Mouse (Mus musculus) adrenal gland, adult (tissue): ENCODE results near the gene Bap1.

ENCODE experiments used
- DNase-seq, 2 experiments: peaks; one replicate each; pipeline ENCODE4 v3.0.0; 2022 to 2023; ENCODE audit warnings: low spot score in 1 of 2; ENCODE audit not compliant: inconsistent age in 2 of 2

Gene Bap1

DNA sequence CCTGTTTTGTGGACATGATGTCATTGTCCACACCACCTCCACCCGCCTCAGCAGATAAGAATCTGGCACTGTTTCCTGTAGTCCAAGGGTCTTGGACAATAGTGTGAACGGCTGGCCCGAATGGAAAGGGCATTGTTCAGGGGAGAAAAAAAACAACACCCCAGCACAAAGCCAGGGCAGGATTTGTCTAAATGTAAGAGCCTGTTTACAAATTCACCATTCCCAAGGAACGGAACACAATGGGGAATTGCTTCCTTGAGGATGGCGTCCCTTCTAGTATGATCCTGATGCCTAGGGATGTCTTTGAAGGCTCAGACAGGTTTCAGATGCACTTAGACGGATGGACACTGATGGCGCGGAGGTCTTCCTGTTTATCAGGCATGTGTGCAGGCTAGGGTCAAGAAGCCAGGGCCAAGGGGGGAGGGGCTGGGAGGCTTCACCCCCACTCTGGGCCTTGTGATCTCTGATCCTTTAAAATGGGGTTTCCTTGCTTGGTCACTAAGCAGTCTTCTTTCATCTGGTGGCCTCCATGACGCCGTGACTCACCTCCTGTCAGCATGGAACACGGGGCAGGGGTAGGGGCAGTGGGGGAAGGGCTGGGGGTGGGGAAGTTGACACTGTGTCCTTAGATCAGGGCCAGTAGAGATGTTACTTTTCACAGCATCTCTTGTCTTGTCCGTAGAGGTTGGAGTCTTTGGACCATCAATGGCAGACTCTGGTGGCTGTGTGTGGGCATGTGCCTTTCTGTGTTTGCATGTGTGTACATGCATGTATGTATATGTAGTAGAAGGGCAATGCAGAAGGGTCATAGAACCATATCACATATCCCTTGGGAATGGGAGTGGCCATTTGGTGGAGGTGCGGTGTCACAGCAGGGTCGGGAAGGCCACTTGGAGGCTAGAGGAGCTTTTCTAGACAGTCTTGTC lies 17.9 kb upstream of the Bap1 start:
- peak; percentile 42 to 71 for DNase-seq

DNA sequence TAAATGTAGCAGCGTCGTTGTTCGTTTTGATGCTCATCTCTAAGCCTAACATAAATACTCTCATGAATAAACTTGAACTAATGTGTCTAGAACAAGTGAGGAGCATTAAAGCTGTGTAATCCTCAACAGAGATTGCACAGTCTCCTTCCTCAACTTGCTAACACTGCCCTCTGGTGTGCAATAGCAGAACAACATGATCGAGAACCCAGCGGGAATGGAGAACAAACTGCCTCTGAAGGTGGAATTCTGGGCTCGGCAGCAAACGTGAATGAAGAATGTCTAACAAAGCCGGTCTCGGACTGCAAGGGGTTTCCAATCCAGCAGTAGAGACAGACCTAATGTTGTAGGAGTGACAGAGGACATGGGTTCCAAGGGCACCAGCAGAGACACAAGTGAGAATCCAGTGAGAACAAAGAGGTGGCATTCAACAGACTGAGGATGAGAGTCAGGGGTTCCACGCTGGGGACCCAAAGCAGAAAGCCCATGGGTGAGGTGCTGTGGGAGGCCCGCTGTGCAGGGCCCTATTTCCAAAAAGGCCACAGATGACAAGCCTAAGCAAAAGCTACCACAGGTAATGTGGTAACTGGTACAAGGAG lies 17.2 kb upstream of the Bap1 start:
- DNase-seq, result peak; percentile 73 to 93

DNA sequence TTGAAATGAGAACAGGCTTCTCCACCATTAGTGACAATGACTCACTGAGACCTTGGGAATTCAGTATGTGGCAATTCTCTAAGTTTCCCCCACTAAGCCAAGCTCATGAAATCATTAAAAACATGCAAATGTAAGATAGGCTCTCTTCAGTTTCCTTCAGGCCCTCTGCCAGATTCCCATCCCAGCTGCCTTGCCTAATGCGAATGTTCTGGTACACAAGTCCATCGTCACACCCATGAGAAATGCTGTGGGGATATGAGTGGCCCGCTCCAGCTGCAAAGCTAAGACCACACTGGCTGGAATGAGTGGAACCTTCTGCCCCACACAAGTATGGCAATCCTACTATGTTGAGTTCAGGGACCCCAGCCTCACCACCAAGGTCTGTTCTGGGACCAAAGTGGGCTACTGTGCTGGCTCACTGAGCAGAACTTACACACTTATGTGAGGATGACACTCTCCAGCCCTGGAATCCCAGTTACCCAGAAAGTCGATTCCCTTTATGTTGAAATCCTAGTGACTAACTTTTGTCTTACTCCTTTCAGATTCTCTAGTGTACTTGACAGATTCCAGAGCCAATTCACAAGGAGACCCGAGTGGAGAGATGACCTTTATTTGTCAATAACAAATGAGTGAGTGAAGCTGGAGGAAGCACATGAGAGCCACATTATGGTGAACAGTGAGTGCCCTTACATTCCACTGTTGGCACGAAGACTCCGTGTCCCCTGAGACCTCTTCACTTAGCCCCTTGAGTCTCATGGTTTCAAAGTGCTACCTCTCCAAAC lies 14.0 kb upstream of the Bap1 start:
- peak; percentile 45 to 83 for DNase-seq

DNA sequence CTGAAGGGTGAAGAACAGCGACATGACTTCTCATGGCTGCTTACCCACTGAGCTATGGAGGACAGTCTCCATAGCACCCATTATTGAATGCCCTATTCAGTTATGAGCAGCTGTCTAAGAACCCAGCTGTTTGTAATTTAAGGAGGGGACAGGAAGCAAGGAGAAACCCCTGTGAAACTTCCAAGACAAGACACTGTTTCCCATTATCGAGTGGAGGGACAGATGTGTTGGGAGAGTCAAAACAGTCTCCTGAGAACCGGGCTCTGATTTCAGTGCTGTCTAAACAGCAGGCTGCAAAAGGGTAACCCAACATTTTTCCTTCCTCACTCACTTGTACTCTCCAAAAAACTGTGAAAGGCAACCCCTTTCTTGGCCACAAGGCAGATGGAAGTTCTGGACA lies 10.7 kb upstream of the Bap1 start:
- DNase-seq, result no peak

DNA sequence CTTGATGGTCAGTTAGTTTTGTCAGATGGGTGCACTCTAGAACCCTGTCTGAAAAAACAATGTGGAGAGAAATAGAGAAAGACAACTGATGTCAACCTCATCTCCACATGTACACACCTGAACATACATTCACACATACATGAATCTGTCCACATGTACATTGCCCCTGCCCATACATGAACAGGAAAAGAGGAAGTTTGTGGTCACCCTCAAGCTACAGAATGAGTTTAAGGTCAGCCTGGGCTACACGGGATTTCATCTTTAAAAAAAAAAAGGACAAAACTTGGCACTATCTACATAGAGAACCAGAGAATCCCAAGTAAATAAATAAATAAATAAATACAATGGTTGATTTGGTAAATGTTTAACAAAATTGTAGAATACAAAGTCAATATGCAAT lies 6.5 kb upstream of the Bap1 start:
- no peak for DNase-seq

DNA sequence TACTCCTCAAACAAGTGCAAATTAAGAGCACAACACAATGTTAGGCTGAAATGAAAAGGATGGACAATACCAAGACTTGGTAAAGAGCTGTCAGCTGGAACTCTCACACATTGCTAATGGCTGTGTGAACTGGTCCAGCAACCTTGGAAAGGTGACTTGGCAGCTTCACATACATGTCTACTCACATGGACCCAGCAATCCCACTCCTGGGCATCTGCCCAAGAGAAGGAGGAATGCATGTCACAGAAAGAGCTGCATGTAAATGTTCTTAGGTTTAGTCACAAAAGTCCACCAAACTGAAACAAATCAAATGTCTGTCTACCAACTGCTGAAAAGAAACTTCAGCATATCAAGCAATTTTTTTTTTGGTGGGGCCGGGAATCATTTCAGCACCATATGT lies 5.3 kb upstream of the Bap1 start:
- DNase-seq, result no peak

DNA sequence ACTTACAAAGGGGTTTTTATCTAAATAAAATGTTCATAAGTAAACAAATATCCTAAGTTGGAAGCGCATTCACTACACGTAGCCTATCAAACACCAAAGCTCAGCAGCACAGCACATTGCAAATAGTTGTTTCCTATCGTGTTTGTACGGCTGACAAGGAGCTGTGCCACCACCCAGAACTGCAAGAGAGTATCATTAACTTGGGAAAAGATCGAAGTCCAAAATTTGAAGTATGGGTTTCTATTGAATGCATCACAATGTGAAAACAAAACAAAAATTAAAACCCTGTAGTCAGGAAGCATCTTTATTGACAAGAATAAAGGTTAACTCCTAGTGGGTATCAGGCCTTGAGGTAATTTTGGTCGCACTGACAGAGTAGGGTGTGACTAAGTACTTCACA lies 2.9 kb upstream of the Bap1 start:
- DNase-seq, result no peak

DNA sequence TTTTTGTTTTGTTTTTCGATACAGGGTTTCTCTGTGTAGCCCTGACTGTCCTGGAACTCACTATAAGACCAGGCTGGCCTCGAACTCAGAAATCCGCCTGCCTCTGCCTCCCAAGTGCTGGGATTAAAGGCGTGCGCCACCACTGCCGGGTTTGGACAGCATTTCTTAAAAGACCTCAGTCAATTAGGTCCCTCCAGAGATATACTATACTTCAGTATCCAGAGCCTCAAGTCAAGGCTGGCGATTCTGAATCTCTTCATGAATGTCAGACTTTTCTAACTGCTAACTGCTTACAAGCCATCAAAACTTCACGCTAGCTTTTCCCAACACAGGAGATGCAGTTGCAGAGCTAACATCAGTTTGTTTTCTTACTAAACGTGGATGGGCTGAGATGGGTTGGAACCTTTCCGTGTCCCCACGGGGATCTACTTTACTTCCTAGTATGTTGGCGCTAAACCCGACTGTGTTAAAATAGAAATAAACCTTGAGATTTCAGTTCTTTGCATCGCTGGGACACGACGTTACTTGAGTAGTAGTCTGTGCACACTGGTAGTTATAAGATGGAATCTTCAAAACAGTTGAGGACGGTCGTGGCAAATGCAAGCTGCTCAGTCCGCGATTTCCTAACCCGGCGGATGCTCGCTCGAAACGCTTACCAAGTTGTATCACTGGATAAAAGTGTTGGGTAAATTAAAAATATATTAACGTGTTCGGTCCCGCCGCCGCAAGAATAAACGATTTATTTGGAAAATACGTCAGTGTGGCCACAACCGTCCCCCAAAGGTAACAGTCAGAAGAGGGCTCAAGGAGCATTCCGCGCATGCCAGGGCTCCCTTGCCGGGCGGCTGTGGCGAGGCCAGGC lies 797 bp upstream of the Bap1 start:
- no peak for DNase-seq

DNA sequence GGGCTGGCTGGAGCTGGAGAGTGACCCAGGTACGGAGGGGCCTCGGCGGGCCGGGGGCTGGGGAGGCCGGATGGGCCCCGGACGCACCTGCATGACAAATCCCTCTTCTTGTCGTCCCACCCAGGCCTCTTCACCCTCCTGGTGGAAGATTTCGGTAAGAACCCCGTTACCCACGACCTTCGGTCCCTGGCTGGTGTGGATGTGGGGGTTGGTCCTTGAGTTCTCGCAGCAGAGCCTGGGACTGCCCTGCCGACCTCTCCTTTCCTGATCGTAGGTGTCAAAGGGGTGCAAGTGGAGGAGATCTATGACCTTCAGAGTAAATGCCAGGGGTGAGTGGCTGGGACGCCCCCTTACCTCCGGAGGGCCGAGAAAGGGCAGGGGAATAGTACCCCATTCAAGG lies 376 bp downstream of the Bap1 start:
- no peak for DNase-seq

DNA sequence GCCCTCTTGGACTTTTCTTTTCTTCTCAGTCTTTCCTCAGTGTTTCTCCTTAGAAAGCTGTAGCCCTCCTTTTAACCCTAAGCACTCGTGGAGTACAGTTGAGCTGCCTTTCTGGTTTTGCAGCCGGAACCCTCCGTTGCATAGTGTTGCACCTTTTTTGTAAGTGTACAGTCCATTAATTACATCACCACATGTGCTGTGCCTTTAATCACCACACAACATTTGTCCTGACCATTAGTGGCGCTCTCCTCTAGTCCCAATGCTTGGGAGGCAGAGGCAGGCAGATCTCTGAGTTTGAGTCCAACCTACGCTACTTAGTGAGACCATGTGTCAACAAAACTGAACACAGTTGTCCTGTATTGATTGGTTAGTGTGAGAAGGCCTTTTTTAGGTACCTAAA lies 841 bp downstream of the Bap1 start:
- DNase-seq, result no peak

DNA sequence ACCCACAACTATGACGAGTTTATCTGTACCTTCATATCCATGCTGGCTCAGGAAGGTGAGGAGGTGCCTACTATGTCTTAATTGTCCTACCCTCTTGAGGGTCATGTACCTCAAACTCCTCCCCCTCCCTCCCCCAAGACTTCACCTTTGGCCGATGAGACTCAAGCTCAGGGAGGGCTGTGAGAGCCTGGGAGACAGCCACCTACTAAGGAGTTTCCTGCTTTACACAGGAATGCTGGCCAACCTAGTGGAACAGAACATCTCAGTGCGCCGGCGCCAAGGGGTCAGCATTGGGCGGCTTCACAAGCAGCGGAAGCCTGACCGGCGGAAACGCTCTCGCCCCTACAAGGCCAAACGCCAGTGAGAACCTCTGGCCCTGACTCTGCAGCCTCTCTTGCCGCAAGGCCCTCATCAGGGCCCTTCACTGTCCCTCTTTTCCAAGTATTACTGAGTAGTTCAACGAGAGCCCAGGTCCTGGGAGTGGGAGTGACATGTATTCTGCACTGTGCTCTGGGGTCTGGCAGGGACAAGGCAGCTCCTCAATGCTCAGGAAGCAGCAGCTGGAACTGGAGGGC lies 7.3 kb downstream of the Bap1 start:
- DNase-seq, result no peak

DNA sequence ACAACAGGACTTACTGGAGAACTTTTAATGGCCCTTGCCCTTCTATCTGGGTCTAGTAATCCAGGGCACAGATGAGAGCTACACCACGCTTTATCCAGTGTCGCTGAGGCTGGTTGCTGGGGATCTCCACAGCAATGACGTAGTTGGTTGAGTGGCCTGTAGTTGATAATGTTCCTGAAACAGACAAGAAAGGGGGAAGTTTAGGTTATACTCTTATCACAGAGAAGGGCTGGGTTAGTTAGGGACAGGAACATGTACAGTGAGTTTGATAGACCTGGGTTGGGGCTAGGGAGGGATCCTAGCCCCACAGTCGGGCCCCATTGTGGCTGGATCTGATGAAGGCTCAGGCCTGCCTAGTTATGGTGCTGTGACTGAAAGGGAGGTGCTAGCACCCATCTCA lies 9.1 kb downstream of the Bap1 start:
- no peak for DNase-seq

DNA sequence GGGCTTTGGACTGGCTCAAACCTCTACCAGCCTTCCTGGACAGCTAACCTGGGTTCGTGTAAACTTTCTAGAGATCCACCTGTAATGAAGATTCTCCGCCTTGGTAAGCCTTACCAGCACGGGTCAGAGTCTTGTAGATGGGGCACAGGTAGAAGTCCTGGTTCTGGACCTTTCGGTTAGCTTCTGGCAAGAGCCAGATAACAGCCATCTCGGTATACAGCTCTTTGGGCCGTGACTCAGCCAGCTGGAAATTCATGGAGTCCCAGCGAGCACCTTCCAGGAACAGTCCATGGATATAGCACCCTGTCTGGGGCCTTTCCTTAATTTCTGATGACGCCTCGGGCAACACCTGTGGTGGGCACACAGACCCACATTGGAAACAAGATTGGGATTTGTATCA lies 9.7 kb downstream of the Bap1 start:
- DNase-seq, result no peak

DNA sequence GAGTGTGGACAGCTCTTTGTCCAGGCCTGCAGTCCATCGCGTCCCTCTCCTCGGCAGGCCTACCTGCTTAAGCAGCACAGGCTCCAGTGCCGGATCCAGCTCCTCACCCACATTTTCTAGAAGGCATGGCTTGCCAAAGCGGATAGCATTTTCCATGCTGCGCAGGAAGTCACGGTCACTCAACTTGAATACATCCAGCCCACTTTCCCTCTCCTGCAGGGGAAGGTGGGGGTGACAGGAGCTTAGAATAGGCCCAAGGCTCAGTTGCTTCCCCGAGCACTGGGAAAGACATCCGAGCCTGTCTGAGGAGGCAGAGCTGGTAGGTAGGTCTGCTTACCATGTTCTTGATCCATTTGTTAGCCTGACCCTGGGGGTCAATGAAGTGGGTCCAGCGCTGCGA lies 16.4 kb downstream of the Bap1 start:
- DNase-seq, result no peak

DNA sequence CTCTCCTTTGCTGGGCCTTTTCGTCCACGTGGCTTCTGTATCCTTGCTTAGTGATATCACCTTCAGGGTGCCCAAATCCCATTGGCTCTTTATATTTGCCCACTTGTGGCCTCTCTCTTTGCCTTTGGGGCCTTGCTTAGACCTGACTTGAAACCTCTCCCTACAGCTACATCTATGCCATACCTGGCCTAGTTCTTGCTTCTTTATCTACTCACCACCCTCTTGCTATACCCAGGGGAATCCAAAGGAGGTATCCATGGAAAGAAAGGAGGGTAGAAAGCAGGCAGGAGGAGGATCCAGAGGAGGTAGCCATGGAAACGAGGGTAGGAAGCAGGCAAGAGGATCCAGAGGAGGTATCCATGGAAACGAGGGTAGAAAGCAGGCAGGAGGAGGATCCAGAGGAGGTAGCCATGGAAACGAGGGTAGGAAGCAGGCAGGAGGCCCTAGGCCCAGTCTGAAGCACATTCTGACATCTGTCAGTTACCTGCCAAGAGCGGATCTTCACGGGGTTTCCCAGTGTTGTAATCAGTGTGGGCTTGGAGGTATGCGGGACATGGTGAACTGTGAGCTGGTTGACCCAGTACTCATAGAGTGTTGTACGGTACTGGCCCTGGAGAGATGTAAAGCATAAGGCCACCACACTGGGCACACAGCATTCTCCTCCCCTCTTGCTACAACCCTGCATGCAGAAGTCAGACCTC lies 17.2 kb downstream of the Bap1 start:
- DNase-seq, result no peak

DNA sequence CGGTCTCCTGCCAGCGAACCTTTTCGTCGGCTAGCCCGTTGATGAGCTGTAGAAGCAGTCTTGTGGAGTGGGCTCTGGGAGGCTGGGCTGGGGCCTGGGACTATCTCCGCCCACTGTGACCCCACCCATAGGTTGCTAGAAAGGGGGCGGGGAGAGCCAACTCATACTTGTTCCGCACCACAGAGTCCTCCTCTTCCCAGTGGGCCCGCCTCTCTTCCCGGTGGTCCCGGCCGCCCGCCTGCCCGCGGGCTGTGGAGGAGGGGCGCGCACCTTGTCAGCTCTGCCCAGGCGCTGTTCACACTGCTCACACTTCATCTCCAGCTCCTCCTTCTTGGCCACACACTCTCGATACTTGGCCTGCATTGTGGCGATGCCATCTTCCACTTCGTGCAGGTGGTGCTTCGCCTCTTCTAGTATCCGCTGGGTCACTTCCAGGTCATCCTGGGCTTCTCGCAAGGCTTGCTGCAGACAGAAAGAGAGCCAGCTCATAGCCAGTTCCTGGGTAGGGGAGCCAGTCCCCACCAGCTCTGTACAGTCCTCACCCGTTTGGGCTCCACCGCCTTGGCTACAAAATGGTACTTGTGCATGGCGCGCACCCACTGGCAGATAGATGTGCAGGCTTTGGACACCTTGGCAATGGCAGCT lies 18.3 kb downstream of the Bap1 start:
- no peak for DNase-seq

DNA sequence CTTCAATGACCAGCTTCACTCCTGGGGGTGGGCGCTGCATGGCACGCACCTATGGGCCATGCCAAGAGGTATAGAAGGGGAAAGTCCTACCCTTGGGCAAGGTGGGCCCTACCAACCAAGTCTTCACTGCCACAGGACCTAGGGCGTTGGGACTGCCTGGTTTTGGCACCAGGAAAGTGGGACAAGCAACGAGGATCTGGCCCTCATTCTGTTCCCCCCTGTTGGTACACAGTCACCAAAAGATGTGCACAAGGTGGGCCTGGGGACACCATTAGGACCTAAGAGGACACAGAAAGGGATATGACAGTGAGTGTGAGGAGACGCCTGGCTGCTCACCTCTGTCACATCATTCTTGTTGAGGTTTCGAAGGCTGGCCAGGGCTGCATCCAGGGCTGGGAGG lies 19.9 kb downstream of the Bap1 start:
- no peak for DNase-seq

DNA sequence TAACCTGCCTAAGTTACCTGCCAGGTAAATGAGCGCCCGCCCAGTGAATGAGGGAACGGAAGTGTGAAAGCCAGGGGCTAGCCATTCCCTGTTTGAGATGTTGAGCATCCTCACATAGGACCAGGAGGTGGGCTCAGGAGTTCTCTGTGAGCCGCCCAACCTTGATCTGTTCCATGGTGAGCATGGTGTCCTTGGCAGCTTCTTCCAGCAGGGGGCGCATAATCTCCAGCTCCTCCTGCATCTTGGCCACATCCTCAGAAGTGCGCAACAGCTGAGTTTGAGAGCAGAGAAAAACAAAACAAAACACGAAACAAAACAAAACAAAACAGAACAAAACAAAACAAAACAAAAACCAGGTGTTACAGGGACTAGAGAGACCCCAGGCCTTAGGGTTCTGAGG lies 20.9 kb downstream of the Bap1 start:
- DNase-seq, result peak; percentile 74 to 92

DNA sequence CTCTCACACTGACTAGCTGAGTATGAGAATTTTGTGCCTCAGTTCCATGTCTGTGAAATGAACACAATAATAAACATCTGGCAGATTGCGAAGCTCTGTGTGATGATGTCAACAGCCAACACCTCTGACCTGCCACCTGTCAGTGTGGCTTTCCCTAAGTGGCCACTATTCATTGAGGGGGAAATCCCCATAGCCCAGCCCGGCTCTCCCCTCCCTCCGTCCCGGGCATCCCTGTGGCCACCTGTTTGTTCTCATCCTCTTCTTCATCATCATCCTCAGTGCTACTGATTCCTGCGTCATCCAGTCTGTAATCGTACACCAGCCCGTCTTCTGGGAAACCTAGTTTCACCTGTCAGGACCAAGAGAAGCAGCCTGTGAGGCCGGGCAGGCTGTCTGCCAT lies 34.5 kb downstream of the Bap1 start:
- no peak for DNase-seq
